Mouse (Mus musculus): ENCODE measurements around the gene Slc39a13. TPM values are rescaled to one million over a fixed set of nuclear protein-coding genes. Genes with fewer than 3 reads are reported as not detected.
A peak's percentile ranks its signal among the peaks of the same experiment; 100 is the strongest.
"Not testable (repeated sequence)": the region's sequence is repeated elsewhere in the genome, so short reads cannot be mapped to it uniquely, and the experiment has no call there.

Slc39a13 gene
- polyA plus RNA-seq, 1 experiment from 2014 or later, result 30.1 TPM

DNA sequence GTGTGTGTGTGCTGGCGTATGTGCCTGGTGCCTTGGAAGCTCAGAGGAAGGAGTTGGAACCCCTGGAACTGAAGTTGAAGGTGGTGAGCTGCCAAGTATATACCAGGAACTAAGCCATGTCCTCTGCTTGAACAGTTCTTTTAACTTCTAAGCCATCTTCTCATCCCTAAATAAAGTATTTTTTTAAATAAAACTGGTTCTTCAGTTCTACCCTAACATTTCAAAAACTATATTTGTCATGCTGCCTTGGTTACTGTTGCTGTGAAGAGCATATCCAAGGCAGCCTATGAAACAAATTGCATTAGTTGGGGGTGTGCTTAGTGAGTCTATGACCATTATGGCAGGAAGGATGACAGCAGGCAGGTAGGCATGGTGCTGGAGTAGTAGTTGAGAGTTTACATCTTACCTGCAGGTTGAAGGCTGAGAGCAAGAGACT is 45.1 kb downstream of the Slc39a13 start:
- Histone ChIP-seq H3K9me3 (ENCODE audit: control insufficient read depth, low read length) (no peaks in the 10 kb centered on the region), H3K9ac (ENCODE audit: low read depth, low read length) (no peak overlapping the region), H3K27ac (ENCODE audit: low read depth, low read length) (no peak overlapping the region), H3K36me3 (ENCODE audit: control insufficient read depth, insufficient read depth, low read length) (no peaks in the 10 kb centered on the region), H3K4me2 (ENCODE audit: low read length) (no peak overlapping the region), H3K4me3 (ENCODE audit: low read length) (no peak overlapping the region), H3K27me3 (replicated peaks; ENCODE audit: control insufficient read depth, insufficient read depth, low read length) (no peaks in the 10 kb centered on the region), H3K4me1 (ENCODE audit: control insufficient read depth, insufficient read depth, low read depth, low read length) (no peaks in the 10 kb centered on the region; the same call in 1 of the 2 replicates)
- 100% methylated on average over 1 of the region's 1 CpGs for WGBS
- no peak for ATAC-seq

DNA sequence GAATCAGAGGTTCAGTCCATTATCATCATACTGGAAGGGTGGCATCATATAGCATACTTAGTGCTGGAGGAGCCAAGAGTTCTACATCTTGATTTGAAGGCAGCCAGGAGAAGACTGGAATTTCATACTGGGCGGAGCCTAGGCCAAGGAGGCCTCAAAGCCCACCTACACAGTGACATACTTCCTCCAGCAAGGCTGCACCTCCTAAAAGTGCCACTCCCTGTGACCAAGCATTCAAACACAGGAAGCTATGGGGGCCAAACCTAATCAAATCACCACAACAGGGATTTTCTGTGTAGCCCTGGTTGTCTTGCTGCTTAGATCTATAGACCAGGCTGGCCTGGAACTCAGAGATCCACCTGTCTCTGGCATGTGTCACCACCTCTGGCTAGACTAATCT is 46.3 kb downstream of the Slc39a13 start:
- Histone ChIP-seq H3K27ac (ENCODE audit: low read depth, low read length) (no peak overlapping the region), H3K9me3 (ENCODE audit: control insufficient read depth, low read length) (no peaks in the 10 kb centered on the region), H3K4me3 (ENCODE audit: low read length) (no peak overlapping the region), H3K4me2 (ENCODE audit: low read length) (no peak overlapping the region), H3K9ac (ENCODE audit: low read depth, low read length) (no peak overlapping the region), H3K36me3 (ENCODE audit: control insufficient read depth, insufficient read depth, low read length) (peaks cover 3% of the 10 kb centered on the region; the same call in 1 of the 2 replicates), H3K27me3 (replicated peaks; ENCODE audit: control insufficient read depth, insufficient read depth, low read length) (no peaks in the 10 kb centered on the region), H3K4me1 (ENCODE audit: control insufficient read depth, insufficient read depth, low read depth, low read length) (no peaks in the 10 kb centered on the region; the same call in 1 of the 2 replicates)
- WGBS, result 96% methylated on average over 1 of the region's 1 CpGs
- ATAC-seq, result no peak

DNA sequence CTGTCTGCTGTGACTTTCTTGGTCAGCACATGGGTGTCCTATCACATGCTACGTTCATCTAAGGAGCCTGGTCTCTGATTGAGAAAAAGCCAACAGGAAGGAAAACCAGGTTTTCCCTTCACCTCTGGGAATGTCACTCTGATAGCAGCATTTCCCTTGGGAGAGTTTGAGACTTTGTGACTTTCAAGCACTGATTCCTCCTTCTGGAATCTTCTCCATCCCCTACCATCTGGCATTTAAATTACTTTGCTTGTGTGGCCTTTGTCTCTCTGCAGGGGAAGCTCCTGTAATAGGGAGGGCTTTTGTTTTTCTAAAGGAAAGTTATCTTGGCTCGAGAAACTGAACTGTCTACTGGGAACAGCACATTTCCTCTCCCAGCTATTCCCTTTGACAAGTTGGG is 47.1 kb downstream of the Slc39a13 start:
- H3K36me3 ChIP-seq (ENCODE audit: control insufficient read depth, insufficient read depth, low read length), result peaks cover 3% of the 10 kb centered on the region; the same call in 1 of the 2 replicates
- no peak for ATAC-seq
- H3K4me3 ChIP-seq (ENCODE audit: low read length), result no peak overlapping the region
- H3K27ac ChIP-seq (ENCODE audit: low read depth, low read length), result 0 out of 2 replicates have a peak overlapping the region, but pooled peaks have one; percentile 2
- H3K27me3 ChIP-seq (replicated peaks; ENCODE audit: control insufficient read depth, insufficient read depth, low read length), result no peaks in the 10 kb centered on the region
- no peaks in the 10 kb centered on the region for H3K9me3 ChIP-seq (ENCODE audit: control insufficient read depth, low read length)
- WGBS, result 56% methylated on average over 2 of the region's 2 CpGs
- H3K4me1 ChIP-seq (ENCODE audit: control insufficient read depth, insufficient read depth, low read depth, low read length), result no peaks in the 10 kb centered on the region; the same call in 1 of the 2 replicates
- H3K4me2 ChIP-seq (ENCODE audit: low read length), result no peak overlapping the region
- H3K9ac ChIP-seq (ENCODE audit: low read depth, low read length), result no peak overlapping the region

DNA sequence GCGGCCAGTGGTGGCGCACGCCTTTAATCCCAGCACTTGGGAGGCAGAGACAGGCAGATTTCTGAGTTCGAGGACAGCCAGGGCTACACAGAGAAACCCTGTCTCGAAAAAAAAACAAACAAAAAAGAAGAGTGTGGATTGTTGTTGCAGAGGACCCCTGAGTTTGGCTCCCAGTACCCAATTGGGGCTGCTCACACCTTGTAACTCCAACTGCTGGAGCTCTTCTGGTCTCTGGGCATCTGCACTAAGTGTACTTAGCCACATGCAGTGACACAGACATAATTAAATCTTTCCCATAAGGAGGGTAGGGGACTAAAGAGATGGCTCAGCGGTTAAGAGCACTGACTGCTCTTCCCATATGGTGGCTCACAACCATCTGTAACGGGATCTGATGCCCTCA is 48.0 kb downstream of the Slc39a13 start:
- not testable (repeated sequence) for H3K4me2 ChIP-seq (ENCODE audit: low read length); H3K27me3 ChIP-seq (replicated peaks; ENCODE audit: control insufficient read depth, insufficient read depth, low read length); H3K27ac ChIP-seq (ENCODE audit: low read depth, low read length); H3K9me3 ChIP-seq (ENCODE audit: control insufficient read depth, low read length); H3K4me1 ChIP-seq (ENCODE audit: control insufficient read depth, insufficient read depth, low read depth, low read length); H3K36me3 ChIP-seq (ENCODE audit: control insufficient read depth, insufficient read depth, low read length); H3K9ac ChIP-seq (ENCODE audit: low read depth, low read length); H3K4me3 ChIP-seq (ENCODE audit: low read length); ATAC-seq
- WGBS, result 94% methylated on average over 7 of the region's 7 CpGs

GRCm38 (mm10) chr2:91019911-91020310 is 50.3 kb downstream of the Slc39a13 start:
- Histone ChIP-seq H3K27ac (ENCODE audit: low read depth, low read length) (no peak overlapping the region), H3K4me3 (ENCODE audit: low read length) (no peak overlapping the region), H3K4me2 (ENCODE audit: low read length) (no peak overlapping the region), H3K27me3 (replicated peaks; ENCODE audit: control insufficient read depth, insufficient read depth, low read length) (no peaks in the 10 kb centered on the region), H3K9ac (ENCODE audit: low read depth, low read length) (no peak overlapping the region), H3K4me1 (ENCODE audit: control insufficient read depth, insufficient read depth, low read depth, low read length) (no peaks in the 10 kb centered on the region; the same call in 1 of the 2 replicates), H3K9me3 (ENCODE audit: control insufficient read depth, low read length) (no peaks in the 10 kb centered on the region), H3K36me3 (ENCODE audit: control insufficient read depth, insufficient read depth, low read length) (peaks cover 3% of the 10 kb centered on the region; the same call in 1 of the 2 replicates)
- WGBS, result 94% methylated on average over 3 of the region's 3 CpGs
- ATAC-seq, result no peak

DNA sequence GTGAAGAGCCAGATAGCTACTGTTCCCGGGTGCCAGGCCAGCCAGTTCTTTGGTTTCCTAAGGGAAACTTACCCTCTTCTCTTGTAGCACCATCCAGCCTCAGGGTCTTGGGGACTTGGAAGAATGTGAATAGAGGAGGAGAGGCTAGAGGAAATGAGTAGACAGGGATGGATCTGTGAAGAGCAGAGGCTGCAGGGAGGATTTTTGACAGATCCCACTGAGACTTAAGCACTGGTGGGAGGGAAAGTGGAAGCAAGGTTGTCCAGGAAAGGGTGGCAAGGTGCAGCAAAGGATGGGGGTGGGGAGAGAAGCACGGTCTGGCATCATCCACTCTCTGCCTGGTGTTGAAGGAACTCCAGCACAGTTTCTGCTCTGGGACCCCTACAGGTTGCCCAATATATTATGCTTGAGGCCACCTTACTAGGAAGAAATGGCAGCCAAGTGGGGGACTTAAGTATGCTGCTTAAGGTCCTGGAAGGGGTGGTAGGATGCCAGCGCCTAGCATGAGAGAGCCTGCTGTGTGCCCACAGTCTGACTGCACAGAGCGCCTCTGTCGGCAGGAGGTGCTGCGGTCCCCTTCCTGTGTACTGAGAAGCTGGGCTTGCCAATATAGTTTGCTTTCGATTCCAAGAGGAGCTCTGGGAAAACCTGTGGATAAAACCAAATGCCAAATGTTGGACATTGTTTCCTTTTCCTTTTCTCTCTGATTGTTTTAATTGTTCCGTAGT is 52.0 kb downstream of the Slc39a13 start:
- Histone ChIP-seq H3K27ac (ENCODE audit: low read depth, low read length) (peak overlapping the region; percentile 1; the same call in 1 of the 2 replicates), H3K9me3 (ENCODE audit: control insufficient read depth, low read length) (no peaks in the 10 kb centered on the region), H3K27me3 (replicated peaks; ENCODE audit: control insufficient read depth, insufficient read depth, low read length) (no peaks in the 10 kb centered on the region), H3K9ac (ENCODE audit: low read depth, low read length) (no peak overlapping the region), H3K4me1 (ENCODE audit: control insufficient read depth, insufficient read depth, low read depth, low read length) (no peaks in the 10 kb centered on the region; the same call in 1 of the 2 replicates), H3K4me3 (ENCODE audit: low read length) (no peak overlapping the region), H3K4me2 (ENCODE audit: low read length) (no peak overlapping the region), H3K36me3 (ENCODE audit: control insufficient read depth, insufficient read depth, low read length) (peaks cover 11% of the 10 kb centered on the region)
- no peak for ATAC-seq
- 78% methylated on average over 8 of the region's 8 CpGs for WGBS

DNA sequence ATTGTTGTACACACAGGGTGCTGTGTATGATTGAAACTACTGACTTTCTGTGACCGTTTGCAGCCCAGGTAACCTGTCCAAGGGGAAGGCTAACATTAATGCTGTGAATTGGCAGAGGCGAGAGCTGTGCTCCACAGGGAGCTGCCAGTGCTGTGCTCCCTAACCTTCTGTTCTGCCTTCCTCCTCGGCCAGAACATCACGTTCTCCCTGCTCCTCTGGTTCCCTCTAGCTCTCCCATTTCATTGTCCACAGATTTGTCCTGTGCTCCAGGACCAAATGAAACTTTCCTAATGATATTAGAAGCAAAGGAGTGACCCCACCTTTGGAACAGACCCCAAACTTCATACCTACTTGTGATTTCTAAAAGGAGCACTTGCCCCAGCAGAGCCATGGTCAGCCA is 54.8 kb downstream of the Slc39a13 start:
- no peaks in the 10 kb centered on the region for H3K4me1 ChIP-seq (ENCODE audit: control insufficient read depth, insufficient read depth, low read depth, low read length)
- ATAC-seq, result no peak
- H3K27me3 ChIP-seq (replicated peaks; ENCODE audit: control insufficient read depth, insufficient read depth, low read length), result no peaks in the 10 kb centered on the region
- H3K4me2 ChIP-seq (ENCODE audit: low read length), result no peak overlapping the region
- 68% methylated on average over 4 of the region's 4 CpGs for WGBS
- no peak overlapping the region for H3K9ac ChIP-seq (ENCODE audit: low read depth, low read length)
- no peak overlapping the region for H3K4me3 ChIP-seq (ENCODE audit: low read length)
- H3K27ac ChIP-seq (ENCODE audit: low read depth, low read length), result no peak overlapping the region
- peaks cover 15% of the 10 kb centered on the region for H3K36me3 ChIP-seq (ENCODE audit: control insufficient read depth, insufficient read depth, low read length)
- no peaks in the 10 kb centered on the region for H3K9me3 ChIP-seq (ENCODE audit: control insufficient read depth, low read length)

GRCm38 (mm10) chr2:91013881-91014280 is 56.3 kb downstream of the Slc39a13 start:
- Histone ChIP-seq H3K27me3 (replicated peaks; ENCODE audit: control insufficient read depth, insufficient read depth, low read length) (no peaks in the 10 kb centered on the region), H3K9ac (ENCODE audit: low read depth, low read length) (no peak overlapping the region), H3K27ac (ENCODE audit: low read depth, low read length) (no peak overlapping the region), H3K9me3 (ENCODE audit: control insufficient read depth, low read length) (no peaks in the 10 kb centered on the region), H3K4me2 (ENCODE audit: low read length) (no peak overlapping the region), H3K36me3 (ENCODE audit: control insufficient read depth, insufficient read depth, low read length) (peaks cover 25% of the 10 kb centered on the region), H3K4me1 (ENCODE audit: control insufficient read depth, insufficient read depth, low read depth, low read length) (no peaks in the 10 kb centered on the region), H3K4me3 (ENCODE audit: low read length) (no peak overlapping the region)
- WGBS, result 91% methylated on average over 2 of the region's 2 CpGs
- no peak for ATAC-seq

All from hindbrain, embryonic 16.5 days (tissue).